Mouse (Mus musculus) ES-E14 (cell line): Measurements from ENCODE around the gene Scgn.

ENCODE experiments used
- CHD2 ChIP-seq: IDR thresholded peaks from 2 replicates; pipeline ENCODE4 v1.6.1; 2014; ENCODE audit warnings: mild to moderate bottlenecking, low read depth, low read length, inconsistent platforms
- ZC3H11A ChIP-seq: IDR thresholded peaks from 2 replicates; pipeline ENCODE4 v1.6.1; 2012; ENCODE audit warnings: low read depth, mild to moderate bottlenecking, inconsistent platforms, low read length, borderline replicate concordance

- TF ChIP-seq ZC3H11A (no peak), CHD2 (no peak)
Observed at GRCm38 (mm10) chr13:23990928-23991327, at the start of gene Scgn.
